Mouse (Mus musculus) neutrophil, adult 5-6 weeks (primary cell): Measurements from ENCODE around the gene Lhfpl2. TPM values are rescaled to one million over a fixed set of nuclear protein-coding genes. Genes with fewer than 3 reads are reported as not detected.

ENCODE experiments used
- ATAC-seq: fragments of 151-379, 151-347 bp; 2 replicates; pipeline ENCODE4 v1.8.0; 2017; ENCODE audit warnings: mild to moderate bottlenecking, moderate TSS enrichment; ENCODE audit not compliant: insufficient number of reproducible peaks, poor library complexity, low FRiP score, severe bottlenecking; ENCODE audit errors: extremely low read depth
- total RNA-seq: library from RNA; stranded (forward); fragments of 200-1000 nt; gene quantifications from 2 replicates; pipeline ENCODE4 v1.2.3, GENCODE M21; 2017

The Lhfpl2 gene
- total RNA-seq, 1 experiment from 2014 or later: 0.23 TPM

DNA sequence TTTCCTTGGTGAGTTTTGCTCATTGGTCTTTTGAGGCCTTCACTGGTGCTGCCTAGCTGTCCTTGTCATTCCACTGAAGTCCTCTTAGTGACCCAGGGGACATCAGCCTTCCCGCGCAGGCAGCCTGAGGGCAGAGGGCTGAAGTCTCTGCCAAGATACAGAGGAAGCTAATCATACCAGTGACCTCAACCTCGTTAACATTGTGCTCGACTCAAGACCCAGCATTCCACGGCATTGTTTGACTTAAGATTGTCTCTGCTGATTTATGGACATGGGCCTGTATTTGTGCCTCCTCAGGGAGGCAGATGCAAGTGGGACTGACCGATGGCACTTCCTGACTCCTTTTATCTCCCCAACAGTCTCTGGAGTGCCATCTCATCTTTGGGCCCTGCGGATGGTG is 7.0 kb downstream of the Lhfpl2 start:
- no peak for ATAC-seq

GRCm38 (mm10) chr13:94065276-94066050 is 7.9 kb downstream of the Lhfpl2 start:
- ATAC-seq: no peak

DNA sequence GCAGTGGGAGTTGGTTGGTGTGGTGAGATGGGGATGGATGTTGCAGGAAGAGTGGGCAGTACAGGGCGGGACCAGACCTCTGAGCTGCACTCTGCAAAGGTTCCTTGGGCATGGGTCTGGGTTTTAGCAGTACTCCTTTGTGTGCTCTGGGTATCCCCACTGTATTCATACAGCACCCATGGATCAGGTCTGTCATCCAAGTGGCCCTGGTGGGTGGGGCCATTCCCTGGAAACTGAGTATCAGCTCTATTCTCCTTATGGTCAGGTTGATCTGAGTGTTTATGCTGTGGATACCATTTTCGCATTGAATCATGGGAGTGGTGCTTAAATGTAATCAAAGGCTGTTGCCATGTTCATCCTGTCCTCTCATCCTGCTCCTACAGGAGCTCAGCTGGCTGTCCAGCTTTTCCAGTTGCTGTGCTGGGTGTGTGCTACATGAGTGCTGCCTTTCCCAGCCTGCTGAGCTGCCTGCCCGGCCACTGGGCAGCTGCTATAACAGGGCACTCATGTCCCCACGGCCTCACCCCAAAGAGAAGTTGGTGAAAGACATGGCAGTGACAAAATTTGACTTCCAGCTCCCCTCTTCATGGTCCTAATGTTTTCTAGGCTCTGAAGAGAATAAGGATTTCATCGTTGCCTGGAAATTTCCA is 9.2 kb downstream of the Lhfpl2 start:
- no peak for ATAC-seq

DNA sequence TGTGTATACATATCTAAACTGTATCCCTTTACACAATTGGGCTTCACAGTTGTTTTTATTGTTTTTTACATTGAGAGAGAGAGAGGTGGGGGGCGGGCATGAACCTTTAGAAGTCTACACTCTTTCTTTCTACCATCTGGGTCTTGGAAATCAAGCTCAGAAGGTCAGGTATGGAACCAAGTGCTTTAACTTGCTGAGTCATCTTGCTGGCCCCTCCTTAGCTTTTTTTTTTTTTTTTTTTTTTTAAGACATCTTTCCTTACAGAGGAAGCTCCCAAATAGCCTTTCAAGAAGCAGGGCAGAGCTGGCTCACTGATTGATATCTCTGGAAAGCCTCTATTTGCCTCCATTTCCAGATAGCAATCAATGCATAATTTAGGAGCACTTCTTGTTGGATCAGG is 10.7 kb downstream of the Lhfpl2 start:
- no peak for ATAC-seq

DNA sequence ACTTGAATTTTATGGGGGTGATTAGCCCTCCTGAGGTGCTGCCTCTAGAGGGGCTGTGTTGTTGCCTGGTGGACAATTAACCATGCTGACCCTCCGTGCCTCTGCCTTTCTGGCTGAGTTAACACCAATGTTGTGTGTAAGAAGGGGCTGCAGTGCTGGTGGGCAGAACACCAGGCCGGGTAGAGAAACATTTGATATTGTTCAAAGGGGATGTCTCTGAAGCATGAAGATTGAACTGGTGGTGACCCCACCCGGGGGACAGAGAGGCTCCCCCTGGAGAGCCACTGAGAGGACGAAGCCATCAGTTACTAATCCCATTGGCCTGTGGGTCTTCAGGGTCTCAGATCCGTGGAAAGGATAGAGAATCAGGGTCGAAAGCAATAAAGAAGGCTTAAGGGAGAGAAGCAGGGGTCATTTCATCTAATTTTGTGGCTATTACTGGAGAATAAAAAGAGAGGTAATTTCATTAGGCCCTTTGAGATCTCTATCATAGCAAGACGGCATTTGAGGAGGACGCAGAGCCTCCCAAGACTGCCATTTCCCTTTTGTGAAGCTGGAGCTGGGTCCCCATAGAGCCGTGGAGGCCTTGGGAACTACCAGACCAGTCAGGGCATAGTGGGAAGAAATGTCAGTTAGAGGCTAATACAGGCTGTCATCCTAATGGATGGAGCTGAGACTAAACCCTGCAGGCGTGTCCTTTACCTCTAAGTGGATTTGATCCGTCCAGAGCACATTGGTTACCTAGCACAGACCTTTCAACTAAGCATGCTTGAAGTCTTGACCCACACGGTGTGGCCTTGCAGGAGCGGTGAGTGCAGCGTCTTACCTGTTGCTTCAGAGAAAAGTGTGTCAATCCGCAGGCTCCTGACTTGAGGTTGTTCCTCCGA is 12.1 kb downstream of the Lhfpl2 start:
- no peak for ATAC-seq

DNA sequence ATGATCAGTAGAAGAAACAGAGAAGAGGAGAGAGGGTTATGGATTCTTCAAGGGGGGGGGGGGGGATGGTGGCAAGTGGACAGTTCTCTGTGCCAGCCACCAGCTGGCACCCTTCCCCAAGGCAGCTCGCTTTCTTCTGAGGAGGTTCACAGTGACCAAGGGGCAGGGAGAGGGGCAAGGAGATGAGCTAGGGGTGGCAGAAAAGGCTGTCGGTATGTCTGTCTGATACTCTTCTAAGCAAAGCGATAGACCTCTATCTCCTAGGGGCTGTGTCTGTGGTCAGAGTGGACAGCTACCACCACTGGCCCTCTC is 12.7 kb downstream of the Lhfpl2 start:
- ATAC-seq: no peak

DNA sequence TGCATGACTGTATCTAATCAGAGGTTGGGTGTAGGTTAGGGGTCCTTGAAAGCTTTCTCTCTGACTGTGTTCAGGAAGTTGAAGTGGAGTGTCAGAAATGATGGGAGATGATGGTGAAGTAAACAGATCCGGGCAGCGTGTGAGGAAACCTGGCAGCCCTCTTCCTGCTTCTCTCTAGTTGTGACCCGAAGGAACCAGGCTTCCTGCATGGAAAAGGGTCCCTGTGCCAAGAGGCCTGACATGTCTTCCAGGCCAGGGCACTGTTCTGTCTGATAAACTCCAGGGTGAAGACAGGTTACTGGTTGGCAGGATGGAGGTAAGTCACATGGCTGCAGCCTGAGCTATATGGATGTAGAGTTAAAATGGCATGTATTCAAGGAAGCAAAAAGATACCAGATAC is 13.3 kb downstream of the Lhfpl2 start:
- ATAC-seq: no peak

- no peak for ATAC-seq
Measured at GRCm38 (mm10) chr13:94073046-94073715, 15.6 kb downstream of the Lhfpl2 start.

GRCm38 (mm10) chr13:94073716-94074115 is 16.1 kb downstream of the Lhfpl2 start:
- no peak for ATAC-seq

GRCm38 (mm10) chr13:94075181-94075580 is 17.6 kb downstream of the Lhfpl2 start:
- ATAC-seq: no peak

DNA sequence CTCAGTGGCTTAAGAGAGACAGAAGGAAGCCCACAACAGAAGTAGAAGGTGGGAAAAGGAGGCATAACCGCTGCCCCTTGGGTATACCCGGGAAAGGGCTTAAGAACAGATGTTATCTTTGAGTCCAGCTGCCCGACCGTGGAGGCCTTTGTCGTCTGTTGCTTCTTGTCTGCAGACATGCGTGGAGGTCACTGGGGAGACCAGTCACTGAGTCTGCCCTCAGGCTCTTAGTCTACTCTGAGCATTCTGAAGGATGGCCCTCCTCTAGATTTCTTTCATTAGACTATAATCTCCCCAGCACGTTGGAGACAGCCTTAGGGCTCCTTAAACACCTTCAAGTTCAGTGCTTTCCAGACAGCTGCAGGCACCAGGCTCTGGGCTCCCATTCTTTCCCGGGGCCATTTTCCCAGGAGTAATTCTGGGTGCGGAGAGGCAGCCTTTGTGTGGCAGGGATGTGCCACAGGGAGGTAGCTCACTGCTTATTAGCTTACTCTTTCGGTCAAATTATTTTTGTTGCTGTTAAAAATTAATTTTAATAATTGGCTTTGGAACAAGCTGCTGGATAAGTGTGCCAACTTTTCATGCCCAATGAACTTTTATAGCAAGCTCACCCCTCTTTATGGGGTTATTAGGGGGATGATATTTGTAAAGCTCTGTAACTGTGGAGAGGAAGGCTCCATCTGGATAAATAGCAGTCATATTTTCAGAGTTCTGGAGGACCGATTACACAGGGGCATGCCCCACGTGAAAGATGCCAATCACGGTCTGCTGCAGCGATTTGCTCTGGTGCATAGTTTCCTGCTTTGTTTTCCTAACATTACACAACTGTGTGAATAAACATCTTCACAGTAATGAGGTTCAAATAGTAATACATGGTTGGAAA is 19.8 kb downstream of the Lhfpl2 start:
- ATAC-seq: 0 out of 2 replicates have a peak, but pooled peaks have one; percentile 6

GRCm38 (mm10) chr13:94083196-94083595 is 25.6 kb downstream of the Lhfpl2 start:
- no peak for ATAC-seq

- no peak for ATAC-seq
Measured at GRCm38 (mm10) chr13:94084220-94085126, 26.9 kb downstream of the Lhfpl2 start.

GRCm38 (mm10) chr13:94086090-94086808 is 28.7 kb downstream of the Lhfpl2 start:
- ATAC-seq: no peak

- ATAC-seq: no peak
Measured at GRCm38 (mm10) chr13:94087061-94087460, 29.5 kb downstream of the Lhfpl2 start.

GRCm38 (mm10) chr13:94088788-94089187 is 31.2 kb downstream of the Lhfpl2 start:
- no peak for ATAC-seq

DNA sequence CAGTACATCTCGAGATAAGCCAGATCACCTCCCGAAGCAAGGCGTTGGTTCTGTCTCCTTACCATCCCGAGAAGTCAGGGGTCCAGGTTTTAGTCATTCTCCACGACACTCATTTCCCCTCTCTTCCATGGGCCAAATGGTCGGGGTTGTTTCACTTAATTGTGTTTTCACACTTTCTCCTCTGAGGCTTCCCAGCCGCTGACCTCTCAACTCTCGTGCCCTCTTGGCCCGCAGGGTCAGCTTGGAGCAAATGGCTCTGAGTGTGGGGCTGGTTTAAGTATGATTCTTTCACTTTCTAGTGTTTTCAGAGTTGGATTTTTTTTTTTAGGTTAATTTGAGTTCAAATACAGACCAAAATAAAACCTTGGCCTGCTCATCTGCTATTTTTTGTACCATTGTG is 31.7 kb downstream of the Lhfpl2 start:
- no peak for ATAC-seq
